Mouse (Mus musculus) thymus, postnatal 25 days (tissue): ENCODE measurements around the gene A630076J17Rik.

Experiments used
- DNase-seq: peaks from one replicate; pipeline ENCODE4 v3.0.0; 2022

Gene A630076J17Rik

GRCm38 (mm10) chr3:107230527-107230926 lies at the start of gene A630076J17Rik:
A630076J17Rik (plus strand) TSS chr3:107230614.
- no peak for DNase-seq

DNA sequence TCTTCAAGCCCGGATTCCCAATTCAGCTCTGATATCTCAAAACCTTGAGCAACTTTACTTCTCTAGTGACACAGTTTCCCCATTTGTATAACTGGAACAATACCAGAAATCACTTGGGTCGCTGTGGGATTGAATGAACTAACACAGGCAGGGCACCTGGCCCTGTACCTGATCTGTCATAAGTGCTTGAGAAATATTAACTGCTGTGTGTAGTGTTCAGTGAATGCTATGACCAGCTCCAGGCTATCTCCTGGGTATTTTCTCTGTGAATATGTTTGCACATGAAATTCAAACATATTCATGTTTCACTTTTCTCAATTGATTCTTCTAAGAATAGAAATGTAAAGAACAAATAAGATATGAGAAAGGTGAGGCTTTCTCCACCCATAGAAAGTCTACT lies 49.6 kb upstream of the A630076J17Rik start:
- no peak for DNase-seq

- DNase-seq, result no peak
Observed at GRCm38 (mm10) chr3:107182756-107183155, 47.7 kb upstream of the A630076J17Rik start, which contains the start of gene Kcna10. Kcna10 (plus strand) TSS chr3:107183056.

GRCm38 (mm10) chr3:107183178-107183577 lies 47.2 kb upstream of the A630076J17Rik start:
- no peak for DNase-seq

DNA sequence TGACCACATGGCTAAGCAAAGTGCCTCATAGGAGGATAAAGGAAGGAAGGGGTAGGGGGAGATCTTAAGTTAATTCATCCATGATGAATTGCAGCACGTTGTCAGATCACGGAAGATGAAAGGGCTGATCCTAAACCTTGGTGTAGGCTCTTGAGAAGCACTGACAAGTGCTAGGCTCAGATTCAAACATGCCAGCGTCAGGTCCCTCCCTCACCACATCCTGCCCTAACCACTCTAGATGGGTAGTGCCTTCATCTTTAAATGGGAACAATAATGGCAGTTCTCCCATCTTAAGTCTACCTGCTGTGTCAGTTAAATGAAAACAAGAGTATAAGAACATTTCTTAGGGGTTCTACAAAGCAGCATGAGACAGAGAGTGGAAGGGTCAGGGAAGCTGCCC lies 44.8 kb upstream of the A630076J17Rik start:
- DNase-seq, result peak; percentile 15

- DNase-seq, result no peak
Observed at GRCm38 (mm10) chr3:107187022-107187421, 43.4 kb upstream of the A630076J17Rik start.

GRCm38 (mm10) chr3:107188226-107188899 lies 42.1 kb upstream of the A630076J17Rik start:
- peak; percentile 54 for DNase-seq

- DNase-seq, result no peak
Observed at GRCm38 (mm10) chr3:107201310-107202180, 28.9 kb upstream of the A630076J17Rik start.

GRCm38 (mm10) chr3:107204413-107204812 lies 26.0 kb upstream of the A630076J17Rik start:
- DNase-seq, result no peak

GRCm38 (mm10) chr3:107205170-107205569 lies 25.2 kb upstream of the A630076J17Rik start:
- no peak for DNase-seq

GRCm38 (mm10) chr3:107205994-107206393 lies 24.4 kb upstream of the A630076J17Rik start:
- DNase-seq, result peak; percentile 65

DNA sequence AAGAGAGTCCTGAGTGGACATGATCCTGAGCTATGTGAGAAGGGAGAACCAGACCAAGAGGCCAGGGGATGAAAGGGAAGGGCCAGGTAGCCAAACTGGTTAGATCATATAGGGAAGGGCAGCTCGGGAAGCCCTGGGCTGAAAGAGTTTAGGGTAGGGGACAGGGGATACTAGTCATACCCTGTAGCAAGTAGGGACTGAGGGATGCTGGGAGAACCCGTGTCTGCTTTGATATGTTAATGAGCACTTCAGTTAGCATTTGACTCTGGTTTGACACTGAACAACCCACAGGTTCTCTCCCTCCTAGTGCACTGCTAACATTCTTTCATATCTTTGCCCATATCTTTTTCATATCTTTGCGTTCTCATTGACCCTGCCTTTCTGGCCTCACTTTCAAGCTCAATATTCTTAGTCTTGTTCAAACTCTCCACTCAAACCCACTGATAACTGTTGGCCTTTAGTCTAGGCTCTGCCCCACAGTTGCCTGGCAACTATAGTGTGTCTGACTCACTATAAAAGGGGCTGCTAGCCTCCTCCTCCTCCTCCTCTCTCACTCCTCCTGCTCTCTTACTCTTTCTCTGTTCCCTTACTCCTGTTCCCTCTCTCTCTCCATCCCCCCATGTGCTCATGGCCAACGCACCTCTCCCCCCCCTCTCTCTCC lies 23.8 kb upstream of the A630076J17Rik start:
- DNase-seq, result no peak

GRCm38 (mm10) chr3:107207625-107208253 lies 22.7 kb upstream of the A630076J17Rik start:
- no peak for DNase-seq

DNA sequence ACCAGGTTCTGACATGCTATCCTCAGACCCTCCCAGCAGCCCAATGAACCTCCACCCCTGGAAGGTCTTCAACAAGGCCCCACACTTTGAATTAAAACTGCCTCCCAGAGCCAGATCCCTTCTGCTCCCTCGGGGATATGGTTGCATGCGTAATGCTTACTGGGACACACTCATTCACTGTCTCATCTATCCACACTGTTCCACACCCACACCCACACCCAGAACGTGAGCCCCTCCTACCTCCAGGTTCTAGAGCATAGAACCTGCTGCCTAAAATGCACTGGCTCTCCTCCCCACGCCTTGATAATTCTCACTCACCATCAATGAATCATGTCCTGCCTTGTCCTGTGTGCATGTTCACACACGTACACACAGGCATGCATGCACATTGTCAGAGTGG lies 15.8 kb upstream of the A630076J17Rik start:
- no peak for DNase-seq

DNA sequence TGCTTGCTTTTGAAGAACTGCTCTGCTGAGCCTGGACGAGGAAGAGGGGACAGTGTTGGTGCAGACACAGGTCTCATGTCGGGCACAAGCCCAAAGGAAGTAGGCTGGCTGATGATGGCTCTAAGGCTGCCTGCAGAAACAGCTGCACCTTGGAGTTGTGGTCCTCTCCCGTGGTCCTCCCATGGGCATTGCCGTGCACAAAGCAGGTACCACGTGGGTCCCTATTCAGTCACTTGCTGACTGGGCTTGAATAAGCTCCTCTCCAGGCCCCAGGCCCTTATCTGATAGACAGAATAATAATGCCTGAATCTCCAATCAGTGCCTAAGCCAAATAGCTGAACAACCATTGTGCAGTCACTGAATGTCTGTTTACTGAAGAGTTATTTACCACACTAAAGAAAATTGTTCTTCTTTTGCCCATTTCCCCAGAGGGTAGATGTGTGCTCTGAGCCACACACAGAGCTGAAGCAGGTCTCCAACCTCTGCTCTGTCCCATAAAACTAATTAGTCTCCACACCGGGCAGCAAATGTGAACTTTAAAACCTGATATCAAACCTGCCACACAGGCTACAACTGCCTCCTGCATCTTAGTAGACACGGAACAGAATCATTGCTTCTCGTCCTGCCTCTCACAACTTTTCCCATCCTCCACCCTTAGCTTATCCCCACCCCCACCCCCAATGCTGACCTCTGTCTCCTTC lies 13.9 kb upstream of the A630076J17Rik start:
- DNase-seq, result no peak

- DNase-seq, result no peak
Observed at GRCm38 (mm10) chr3:107217101-107217480, 13.3 kb upstream of the A630076J17Rik start.

- DNase-seq, result no peak
Observed at GRCm38 (mm10) chr3:107218572-107218971, 11.8 kb upstream of the A630076J17Rik start.

DNA sequence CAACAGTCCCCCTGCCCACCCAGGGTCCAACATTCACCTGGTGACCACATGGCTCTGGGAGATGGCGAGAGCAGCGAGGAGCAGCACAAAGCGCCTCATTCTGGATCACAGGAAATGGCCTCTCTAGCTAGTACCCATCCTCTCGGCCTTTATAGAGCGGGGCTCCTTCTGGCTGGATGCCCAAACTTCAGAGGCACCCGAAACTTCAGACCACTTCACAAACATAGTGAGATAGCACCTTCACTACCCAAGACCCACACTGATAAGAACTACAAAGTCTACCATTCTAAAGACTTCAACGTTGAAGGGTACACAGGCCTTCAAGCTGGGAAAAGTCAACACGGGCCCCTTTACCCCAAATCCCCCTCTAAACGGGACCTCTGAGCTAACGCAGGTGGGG lies 8.8 kb upstream of the A630076J17Rik start, which contains the start of gene Cym:
Gene Cym (minus strand): TSS at position 125 of the 400 bp plus-strand sequence.
- DNase-seq, result no peak

- DNase-seq, result no peak
Observed at GRCm38 (mm10) chr3:107223230-107223629, 7.2 kb upstream of the A630076J17Rik start.

- no peak for DNase-seq
Observed at GRCm38 (mm10) chr3:107225820-107226219, 4.6 kb upstream of the A630076J17Rik start.

GRCm38 (mm10) chr3:107229221-107229620 lies 1.2 kb upstream of the A630076J17Rik start:
- no peak for DNase-seq

GRCm38 (mm10) chr3:107229822-107230221 lies 592 bp upstream of the A630076J17Rik start:
- no peak for DNase-seq
